Mouse (Mus musculus) MEL (cell line): ENCODE measurements around the gene Fbxo24. TPM values are rescaled to one million over a fixed set of nuclear protein-coding genes. Genes with fewer than 3 reads are reported as not detected.

Experiments
- DNase-seq: peaks from one replicate; pipeline ENCODE4 v3.0.0; 2011; ENCODE audit warnings: low read depth, low spot score
- H3K27ac ChIP-seq: 2 replicates; pipeline ENCODE4 v1.5.1; 2012; ENCODE audit warnings: low read depth, mild to moderate bottlenecking, control low read depth, low read length, moderate library complexity; ENCODE audit not compliant: control insufficient read depth
- H3K27me3 ChIP-seq, 2 experiments: fragments of 150-350 bp in 1 of 2; sonication (generic) in 1 of 2; 2 replicates each; pipeline ENCODE4 v1.6.1; 2012; ENCODE audit warnings: low read length in 2 of 2, mild to moderate bottlenecking in 2 of 2, improper control_type of control experiment in 1 of 2, moderate library complexity in 1 of 2; ENCODE audit not compliant: insufficient read depth in 2 of 2, control insufficient read depth in 1 of 2
- H3K36me3 ChIP-seq, 2 experiments: 2 replicates each; pipeline ENCODE4 v1.6.1; 2012 to 2014; ENCODE audit warnings: low read length in 2 of 2, improper control_type of control experiment in 1 of 2, inconsistent platforms in 1 of 2, mild to moderate bottlenecking in 1 of 2; ENCODE audit not compliant: insufficient read depth in 2 of 2, control insufficient read depth in 1 of 2
- H3K4me1 ChIP-seq, 2 experiments: fragments of 150-350 bp in 1 of 2; sonication (generic) in 1 of 2; 2 replicates each; pipeline ENCODE4 v1.6.1; 2012; ENCODE audit warnings: low read length in 2 of 2, improper control_type of control experiment in 1 of 2, mild to moderate bottlenecking in 1 of 2; ENCODE audit not compliant: insufficient read depth in 2 of 2, control insufficient read depth in 1 of 2
- H3K4me3 ChIP-seq, 2 experiments: fragments of 150-350 bp in 1 of 2; sonication (generic) in 1 of 2; 2 replicates each; pipeline ENCODE4 v1.5.1; 2012; ENCODE audit warnings: low read depth in 2 of 2, low read length in 2 of 2, mild to moderate bottlenecking in 2 of 2, moderate library complexity in 2 of 2, control low read depth in 1 of 2, improper control_type of control experiment in 1 of 2; ENCODE audit not compliant: control insufficient read depth in 1 of 2, insufficient read depth in 1 of 2
- H3K79me2 ChIP-seq: 2 replicates; pipeline ENCODE4 v1.6.1; 2012; ENCODE audit warnings: mild to moderate bottlenecking, low read length, moderate library complexity; ENCODE audit not compliant: control insufficient read depth, poor library complexity, insufficient read depth
- H3K9ac ChIP-seq: 2 replicates; pipeline ENCODE4 v1.6.1; 2012; ENCODE audit warnings: low read depth, mild to moderate bottlenecking, control low read depth, low read length, moderate library complexity; ENCODE audit not compliant: control insufficient read depth, poor library complexity, severe bottlenecking
- H3K9me3 ChIP-seq: fragments of 150-350 bp; sonication (generic); replicated peaks from 2 replicates; pipeline ENCODE4 v1.6.1; 2012; ENCODE audit warnings: mild to moderate bottlenecking, low read length, improper control_type of control experiment, moderate library complexity; ENCODE audit not compliant: insufficient read depth
- CHD1 ChIP-seq: IDR thresholded peaks from 2 replicates; pipeline ENCODE4 v1.6.1; 2012; ENCODE audit warnings: low read depth, mild to moderate bottlenecking, inconsistent platforms, low read length, improper control_type of control experiment
- CHD2 ChIP-seq: IDR thresholded peaks from 2 replicates; pipeline ENCODE4 v1.6.1; 2011; ENCODE audit warnings: low read length, improper control_type of control experiment
- CTCF ChIP-seq, 3 experiments: IDR thresholded peaks in 2 of 3; conservative IDR thresholded peaks in 1 of 3; 2 replicates each; pipeline ENCODE4 v1.5.1; 2011 to 2012; ENCODE audit warnings: low read length in 3 of 3, low read depth in 2 of 3, mild to moderate bottlenecking in 2 of 3, improper control_type of control experiment in 1 of 3, inconsistent platforms in 1 of 3, mixed read lengths in 1 of 3, moderate library complexity in 1 of 3; ENCODE audit not compliant: control insufficient read depth in 1 of 3, insufficient read depth in 1 of 3, poor library complexity in 1 of 3, severe bottlenecking in 1 of 3
- E2F4 ChIP-seq: IDR thresholded peaks from 2 replicates; pipeline ENCODE4 v1.6.1; 2011; ENCODE audit warnings: low read depth, low read length, improper control_type of control experiment, borderline replicate concordance
- EP300 ChIP-seq, 2 experiments: IDR thresholded peaks; 2 replicates each; pipeline ENCODE4 v1.6.1; 2011; ENCODE audit warnings: improper control_type of control experiment in 2 of 2, low read length in 2 of 2, low read depth in 1 of 2, mild to moderate bottlenecking in 1 of 2
- GABPA ChIP-seq: IDR thresholded peaks from 2 replicates; pipeline ENCODE4 v1.6.1; 2012; ENCODE audit warnings: low read depth, mild to moderate bottlenecking, inconsistent platforms, low read length, improper control_type of control experiment, moderate library complexity
- MAX ChIP-seq: IDR thresholded peaks from 2 replicates; pipeline ENCODE4 v1.6.1; 2011; ENCODE audit warnings: low read length, improper control_type of control experiment
- MEF2A ChIP-seq: IDR thresholded peaks from 2 replicates; pipeline ENCODE4 v1.6.1; 2014; ENCODE audit warnings: low read depth, mild to moderate bottlenecking, inconsistent platforms, low read length, improper control_type of control experiment; ENCODE audit not compliant: poor library complexity, insufficient replicate concordance, severe bottlenecking; ENCODE audit errors: extremely low read depth
- MYB ChIP-seq: IDR thresholded peaks from 2 replicates; pipeline ENCODE4 v1.6.1; 2011; ENCODE audit warnings: mild to moderate bottlenecking, low read depth, low read length, improper control_type of control experiment
- MYC ChIP-seq: IDR thresholded peaks from 2 replicates; pipeline ENCODE4 v1.6.1; 2011; ENCODE audit warnings: low read depth, mild to moderate bottlenecking, low read length, improper control_type of control experiment, moderate library complexity
- NELFE ChIP-seq: IDR thresholded peaks from 2 replicates; pipeline ENCODE4 v1.6.1; 2011; ENCODE audit warnings: low read depth, low read length, improper control_type of control experiment
- NRF1 ChIP-seq: IDR thresholded peaks from 2 replicates; pipeline ENCODE4 v1.6.1; 2014; ENCODE audit warnings: low read depth, mild to moderate bottlenecking, inconsistent platforms, low read length, improper control_type of control experiment, moderate library complexity; ENCODE audit not compliant: poor library complexity, insufficient read depth, severe bottlenecking
- POLR2A ChIP-seq, 2 experiments: IDR thresholded peaks; 2 replicates each; pipeline ENCODE4 v1.6.1; 2011 to 2012; ENCODE audit warnings: low read length in 2 of 2, mild to moderate bottlenecking in 2 of 2, control low read depth in 1 of 2, improper control_type of control experiment in 1 of 2, low read depth in 1 of 2, moderate library complexity in 1 of 2; ENCODE audit not compliant: control insufficient read depth in 1 of 2, insufficient read depth in 1 of 2, poor library complexity in 1 of 2
- POLR2AphosphoS2 ChIP-seq: IDR thresholded peaks from 2 replicates; pipeline ENCODE4 v1.6.1; 2011; ENCODE audit warnings: low read length, improper control_type of control experiment
- POLR2AphosphoS5 ChIP-seq: IDR thresholded peaks from 2 replicates; pipeline ENCODE4 v1.6.1; 2012; ENCODE audit warnings: low read depth, borderline replicate concordance, mild to moderate bottlenecking, inconsistent platforms, low read length, moderate library complexity, mixed read lengths
- RAD21 ChIP-seq: IDR thresholded peaks from 2 replicates; pipeline ENCODE4 v1.6.1; 2011; ENCODE audit warnings: mild to moderate bottlenecking, low read depth, low read length, improper control_type of control experiment
- SIN3A ChIP-seq: IDR thresholded peaks from 2 replicates; pipeline ENCODE4 v1.6.1; 2012; ENCODE audit warnings: low read length, improper control_type of control experiment, inconsistent platforms
- TBP ChIP-seq: IDR thresholded peaks from 2 replicates; pipeline ENCODE4 v1.8.0; 2011; ENCODE audit warnings: low read depth, low read length, improper control_type of control experiment
- TCF12 ChIP-seq: IDR thresholded peaks from 2 replicates; pipeline ENCODE4 v1.6.1; 2014; ENCODE audit warnings: low read depth, mild to moderate bottlenecking, inconsistent platforms, low read length, improper control_type of control experiment, moderate library complexity
- UBTF ChIP-seq: IDR thresholded peaks from 2 replicates; pipeline ENCODE4 v1.6.1; 2012; ENCODE audit warnings: low read depth, mild to moderate bottlenecking, inconsistent platforms, low read length, improper control_type of control experiment, moderate library complexity, borderline replicate concordance; ENCODE audit not compliant: insufficient read depth
- ZC3H11A ChIP-seq: IDR thresholded peaks from 2 replicates; pipeline ENCODE4 v1.6.1; 2012; ENCODE audit warnings: low read depth, mild to moderate bottlenecking, inconsistent platforms, low read length, improper control_type of control experiment
- ZMIZ1 ChIP-seq: IDR thresholded peaks from 2 replicates; pipeline ENCODE4 v1.6.1; 2012; ENCODE audit warnings: low read depth, mild to moderate bottlenecking, inconsistent platforms, low read length, improper control_type of control experiment, moderate library complexity
- ZNF384 ChIP-seq: IDR thresholded peaks from 2 replicates; pipeline ENCODE4 v1.6.1; 2012; ENCODE audit warnings: low read depth, mild to moderate bottlenecking, inconsistent platforms, low read length, improper control_type of control experiment
- polyA plus RNA-seq, 2 experiments: library from polyadenylated mRNA; stranded (reverse) in 1 of 2; unstranded in 1 of 2; fragments of >175 nt in 1 of 2; fragments of >200 nt in 1 of 2; gene quantifications; 2 replicates each; pipeline versions ENCODE4 v1.2.1 to v1.2.4; 2012; ENCODE audit warnings: low replicate concordance in 2 of 2, low read depth in 1 of 2; ENCODE audit not compliant: insufficient read length in 2 of 2, insufficient read depth in 1 of 2, missing spikeins in 1 of 2
- total RNA-seq: library from RNA; depleted of rRNA; stranded (reverse); fragments of 300-350 nt; gene quantifications from 2 replicates; pipeline ENCODE4 v1.2.3, GENCODE M21; 2012

Fbxo24 gene
- total and polyA plus RNA-seq, 3 experiments: 0.42 to 0.46 TPM; not detected in 1

GRCm38 (mm10) chr5:137596601-137597261, 32.1 kb downstream of the Fbxo24 start:
- Histone ChIP-seq H3K4me1 (peaks cover 4 to 20% of the 10 kb centered on the region in 2 experiments; a peak in 3 of 4 replicates), H3K9ac (no peak overlapping the region), H3K9me3 (no peaks in the 10 kb centered on the region), H3K27ac (no peak overlapping the region), H3K79me2 (peaks cover 8% of the 10 kb centered on the region; the same call in 1 of the 2 replicates), H3K36me3 (peaks cover 0 to 11% of the 10 kb centered on the region in 2 experiments; a peak in 2 of 4 replicates), H3K27me3 (no peaks in the 10 kb centered on the region), H3K4me3 (no peak overlapping the region)
- DNase-seq: no peak
- TF ChIP-seq TCF12 (no peak), MYB (no peak), CHD1 (no peak), POLR2A (IDR thresholded peaks at IDR 0.05; ENCODE audit: control insufficient read depth in 1 of 2, insufficient read depth in 1 of 2, low read depth in 1 of 2, low read length in 2 of 2, poor library complexity in 1 of 2) (no peak), ZNF384 (no peak), E2F4 (no peak), MYC (no peak)

GRCm38 (mm10) chr5:137595921-137596320, 32.9 kb downstream of the Fbxo24 start:
- H3K4me3 ChIP-seq: no peak overlapping the region
- no peak overlapping the region for H3K9ac ChIP-seq
- DNase-seq: no peak
- H3K27ac ChIP-seq: no peak overlapping the region
- H3K9me3 ChIP-seq: no peaks in the 10 kb centered on the region
- no peak for TF ChIP-seq EP300 (IDR thresholded peaks at IDR 0.05; ENCODE audit: low read depth in 1 of 2, low read length in 2 of 2)
- no peak for TF ChIP-seq CHD2
- TF ChIP-seq NELFE: no peak
- TF ChIP-seq ZNF384: no peak
- TF ChIP-seq ZMIZ1: no peak
- no peak for TF ChIP-seq RAD21
- TF ChIP-seq TBP: no peak
- no peak for TF ChIP-seq MEF2A
- TF ChIP-seq CTCF (IDR thresholded peaks at IDR 0.05 in 2 of 3, conservative IDR thresholded peaks at IDR 0.05 in 1 of 3; ENCODE audit: control insufficient read depth in 1 of 3, insufficient read depth in 1 of 3, low read depth in 2 of 3, low read length in 3 of 3, poor library complexity in 1 of 3, severe bottlenecking in 1 of 3): no peak
- H3K79me2 ChIP-seq: peaks cover 7% of the 10 kb centered on the region; the same call in 1 of the 2 replicates
- peaks cover 0 to 11% of the 10 kb centered on the region in 2 experiments; a peak in 2 of 4 replicates for H3K36me3 ChIP-seq
- H3K27me3 ChIP-seq: no peaks in the 10 kb centered on the region
- peaks cover 4 to 20% of the 10 kb centered on the region in 2 experiments; a peak in 3 of 4 replicates for H3K4me1 ChIP-seq

GRCm38 (mm10) chr5:137590507-137590906, 38.3 kb downstream of the Fbxo24 start:
- Histone ChIP-seq H3K27me3 (no peaks in the 10 kb centered on the region), H3K27ac (no peak overlapping the region), H3K9ac (no peak overlapping the region), H3K4me3 (no peak overlapping the region), H3K36me3 (peaks cover 0 to 2% of the 10 kb centered on the region in 2 experiments; a peak in 1 of 4 replicates), H3K9me3 (no peaks in the 10 kb centered on the region), H3K79me2 (no peaks in the 10 kb centered on the region), H3K4me1 (no peaks in the 10 kb centered on the region)
- no peak for TF ChIP-seq CTCF (IDR thresholded peaks at IDR 0.05 in 2 of 3, conservative IDR thresholded peaks at IDR 0.05 in 1 of 3; ENCODE audit: control insufficient read depth in 1 of 3, insufficient read depth in 1 of 3, low read depth in 2 of 3, low read length in 3 of 3, poor library complexity in 1 of 3, severe bottlenecking in 1 of 3)
- TF ChIP-seq GABPA: no peak
- TF ChIP-seq NRF1: no peak
- TF ChIP-seq POLR2AphosphoS5: no peak
- no peak for TF ChIP-seq ZC3H11A
- TF ChIP-seq UBTF: no peak
- no peak for TF ChIP-seq SIN3A
- TF ChIP-seq MYB: no peak
- TF ChIP-seq CHD2: no peak
- TF ChIP-seq EP300 (IDR thresholded peaks at IDR 0.05; ENCODE audit: low read depth in 1 of 2, low read length in 2 of 2): no peak
- no peak for TF ChIP-seq POLR2AphosphoS2
- TF ChIP-seq ZNF384: no peak
- TF ChIP-seq E2F4: no peak
- no peak for TF ChIP-seq TBP
- no peak for TF ChIP-seq MAX
- DNase-seq: peak; percentile 30
